Comparison of ENCODE assay signal across 15 mouse cellular contexts in the genomic region with DNA sequence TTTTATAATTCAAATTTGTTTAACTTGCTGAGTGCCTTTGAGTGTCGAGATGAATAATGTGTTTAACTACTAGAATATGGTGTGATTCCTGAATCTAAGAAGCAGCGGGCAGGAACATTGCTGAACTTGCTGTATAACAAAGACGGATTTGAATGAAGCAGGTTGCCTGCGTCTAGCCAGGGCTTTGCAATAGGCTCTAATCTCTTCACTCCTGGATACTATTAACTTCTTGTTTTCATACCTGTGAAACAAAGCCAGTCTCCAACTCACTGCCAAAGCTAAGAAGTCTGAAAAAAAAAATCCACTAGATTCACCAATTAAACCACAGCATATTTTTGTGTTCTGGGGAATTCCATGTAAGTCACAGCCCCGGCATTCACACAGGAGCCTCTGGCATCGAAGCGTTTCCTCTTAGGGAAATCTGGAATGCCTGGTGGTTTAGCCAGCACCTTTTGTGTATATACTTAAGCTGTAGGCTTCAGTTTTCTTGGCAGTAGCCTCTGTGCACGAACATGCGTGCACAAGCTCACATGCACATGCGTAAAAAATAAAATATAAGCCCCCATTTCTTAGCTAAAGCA.
DNase-seq lines count a peak whose midpoint lies in the region; ATAC-seq and TF ChIP-seq lines count a peak whose summit lies in the region.
"Had no signal": no experiment of that assay in that cellular context is flagged by ENCODE, and none has a peak within 500 bp of the region (broad histone marks: within the 10 kb centered on the region; RNA-seq: fewer than 3 reads in every experiment).

No protein-coding gene starts in this region.

- no peaks in the 10 kb centered on the region for H3K27me3 ChIP-seq in lung, embryonic 14.5 days (ENCODE audit: insufficient read depth, low read length)
- no peaks in the 10 kb centered on the region for H3K27me3 ChIP-seq in embryonic facial prominence, embryonic 15.5 days
- H3K27me3 ChIP-seq in forebrain, embryonic 16.5 days (replicated peaks; ENCODE audit: control insufficient read depth, insufficient read depth, low read length), result no peaks in the 10 kb centered on the region
- H3K27me3 ChIP-seq in midbrain, embryonic 14.5 days (ENCODE audit: control insufficient read depth, insufficient read depth, low read length), result no peaks in the 10 kb centered on the region
- H3K27me3 ChIP-seq in liver, embryonic 11.5 days (replicated peaks; ENCODE audit: control insufficient read depth, insufficient read depth, low read length), result no peaks in the 10 kb centered on the region
- H3K27me3 ChIP-seq: liver, embryonic 15.5 days had no signal

- no peaks in the 10 kb centered on the region; the same call in 1 of the 2 replicates for H3K36me3 ChIP-seq in lung, embryonic 14.5 days (ENCODE audit: insufficient read depth)
- H3K36me3 ChIP-seq in embryonic facial prominence, embryonic 15.5 days, result 0 out of 2 replicates have a peak, but pooled peaks cover under 1% of the 10 kb centered on the region
- H3K36me3 ChIP-seq in forebrain, embryonic 16.5 days (ENCODE audit: control insufficient read depth, insufficient read depth), result 0 out of 2 replicates have a peak, but pooled peaks cover 2% of the 10 kb centered on the region
- peaks cover 4% of the 10 kb centered on the region; the same call in 1 of the 2 replicates for H3K36me3 ChIP-seq in midbrain, embryonic 14.5 days (ENCODE audit: control insufficient read depth, insufficient read depth, low read length)
- 0 out of 2 replicates have a peak, but pooled peaks cover 2% of the 10 kb centered on the region for H3K36me3 ChIP-seq in liver, embryonic 11.5 days (ENCODE audit: control insufficient read depth, insufficient read depth, low read length)
- H3K36me3 ChIP-seq: G1E; heart, embryonic 10.5 days; liver, embryonic 15.5 days had no signal

- H3K4me2 ChIP-seq in lung, embryonic 14.5 days, result no peak overlapping the region
- H3K4me2 ChIP-seq in embryonic facial prominence, embryonic 15.5 days (replicated peaks), result no peak overlapping the region
- H3K4me2 ChIP-seq in forebrain, embryonic 16.5 days (ENCODE audit: low read length), result no peak overlapping the region
- H3K4me2 ChIP-seq in midbrain, embryonic 14.5 days (ENCODE audit: low read length), result no peak overlapping the region
- no peak overlapping the region for H3K4me2 ChIP-seq in liver, embryonic 11.5 days
- H3K4me2 ChIP-seq: liver, embryonic 15.5 days had no signal

- 61% methylated on average over 10 of the region's 10 CpGs for whole genome bisulfite sequencing in lung, embryonic 14.5 days
- 41% methylated on average over 10 of the region's 10 CpGs for WGBS in embryonic facial prominence, embryonic 15.5 days
- WGBS in forebrain, embryonic 16.5 days, result 19% methylated on average over 10 of the region's 10 CpGs
- WGBS in midbrain, embryonic 14.5 days, result 42% methylated on average over 10 of the region's 10 CpGs
- 81% methylated on average over 10 of the region's 10 CpGs for WGBS in liver, embryonic 11.5 days

- H3K4me3 ChIP-seq in lung, embryonic 14.5 days (ENCODE audit: low read depth, low read length), result no peak overlapping the region
- H3K4me3 ChIP-seq in embryonic facial prominence, embryonic 15.5 days (replicated peaks), result no peak overlapping the region
- H3K4me3 ChIP-seq in forebrain, embryonic 16.5 days (replicated peaks; ENCODE audit: low read length), result no peak overlapping the region
- no peak overlapping the region for H3K4me3 ChIP-seq in midbrain, embryonic 14.5 days (replicated peaks; ENCODE audit: low read depth, low read length)
- H3K4me3 ChIP-seq in liver, embryonic 11.5 days (ENCODE audit: low read depth, low read length), result no peak overlapping the region
- H3K4me3 ChIP-seq: heart, embryonic 10.5 days; layer of hippocampus, adult 2 months; liver, embryonic 15.5 days had no signal

- H3K9me3 ChIP-seq in lung, embryonic 14.5 days (ENCODE audit: low read depth, low read length), result no peaks in the 10 kb centered on the region
- no peaks in the 10 kb centered on the region for H3K9me3 ChIP-seq in embryonic facial prominence, embryonic 15.5 days (replicated peaks)
- no peaks in the 10 kb centered on the region for H3K9me3 ChIP-seq in forebrain, embryonic 16.5 days (ENCODE audit: control insufficient read depth, low read length)
- H3K9me3 ChIP-seq in midbrain, embryonic 14.5 days (ENCODE audit: control insufficient read depth, low read length), result no peaks in the 10 kb centered on the region
- H3K9me3 ChIP-seq in liver, embryonic 11.5 days (ENCODE audit: control insufficient read depth, low read length), result no peaks in the 10 kb centered on the region
- H3K9me3 ChIP-seq: heart, embryonic 10.5 days; liver, embryonic 15.5 days had no signal

- no peaks in the 10 kb centered on the region for H3K4me1 ChIP-seq in lung, embryonic 14.5 days (ENCODE audit: insufficient read depth)
- H3K4me1 ChIP-seq in embryonic facial prominence, embryonic 15.5 days, result peaks cover 13% of the 10 kb centered on the region; the same call in 1 of the 2 replicates
- peaks cover 16% of the 10 kb centered on the region for H3K4me1 ChIP-seq in forebrain, embryonic 16.5 days (replicated peaks; ENCODE audit: control insufficient read depth, insufficient read depth, low read length)
- H3K4me1 ChIP-seq in midbrain, embryonic 14.5 days (ENCODE audit: control insufficient read depth, insufficient read depth, low read length), result peaks cover 5% of the 10 kb centered on the region; the same call in 1 of the 2 replicates
- H3K4me1 ChIP-seq in liver, embryonic 11.5 days (replicated peaks; ENCODE audit: control insufficient read depth, insufficient read depth, low read length), result no peaks in the 10 kb centered on the region; the same call in 1 of the 2 replicates
- H3K4me1 ChIP-seq: liver, embryonic 15.5 days had no signal

- TF ChIP-seq CTCF in lung, embryonic 14.5 days (IDR thresholded peaks at IDR 0.05; ENCODE audit: low read depth), result no peak

- peak; percentile 20 for DNase-seq in lung, embryonic 14.5 days
- DNase-seq in lung, postnatal 4 days, result no peak
- peak; percentile 54 for DNase-seq in midbrain, embryonic 14.5 days
- no peak for DNase-seq in adipocyte (ENCODE audit: low spot score)
- DNase-seq in liver, embryonic 11.5 days (ENCODE audit: low spot score), result no peak
- no peak for DNase-seq in cerebellum, adult 9-10 months
- DNase-seq: gastrocnemius, postnatal 36 days; thymus, adult 18-20 months had no signal

- H3K9ac ChIP-seq in lung, embryonic 14.5 days, result no peak overlapping the region
- H3K9ac ChIP-seq in embryonic facial prominence, embryonic 15.5 days, result no peak overlapping the region
- H3K9ac ChIP-seq in forebrain, embryonic 16.5 days (replicated peaks; ENCODE audit: low read depth, low read length), result 0 out of 2 replicates have a peak overlapping the region, but pooled peaks have one; percentile 13
- H3K9ac ChIP-seq in midbrain, embryonic 14.5 days (replicated peaks; ENCODE audit: low read length), result peak overlapping the region; percentile 27; the same call in 1 of the 2 replicates
- no peak overlapping the region for H3K9ac ChIP-seq in liver, embryonic 11.5 days (ENCODE audit: low read depth, low read length)
- H3K9ac ChIP-seq: liver, embryonic 15.5 days had no signal

- ATAC-seq in lung, embryonic 14.5 days (ENCODE audit: insufficient read depth), result no peak
- no peak for ATAC-seq in embryonic facial prominence, embryonic 15.5 days (ENCODE audit: insufficient number of reproducible peaks, low FRiP score, low TSS enrichment, low read depth)
- no peak for ATAC-seq in forebrain, embryonic 16.5 days
- no peak for ATAC-seq in midbrain, embryonic 14.5 days (ENCODE audit: low FRiP score, low TSS enrichment)
- no peak for ATAC-seq in liver, embryonic 11.5 days (replicated peaks; ENCODE audit: low FRiP score)
- ATAC-seq: inflammation-experienced regulatory T-cells, adult 6 months had no signal

- H3K27ac ChIP-seq in lung, embryonic 14.5 days (ENCODE audit: low read depth), result no peak overlapping the region
- H3K27ac ChIP-seq in embryonic facial prominence, embryonic 15.5 days (replicated peaks), result peak overlapping the region; percentile 55
- peak overlapping the region; percentile 62 for H3K27ac ChIP-seq in forebrain, embryonic 16.5 days (ENCODE audit: low read length)
- H3K27ac ChIP-seq in midbrain, embryonic 14.5 days (replicated peaks; ENCODE audit: low read depth, low read length), result peak overlapping the region; percentile 57
- no peak overlapping the region for H3K27ac ChIP-seq in liver, embryonic 11.5 days (ENCODE audit: low read depth, low read length)
- H3K27ac ChIP-seq: heart, embryonic 10.5 days; layer of hippocampus, adult 2 months; liver, embryonic 15.5 days had no signal

Comparison
In these comparisons a context has a peak if more than half of its experiments do, and no peak if none do; other contexts are left out.
1. DNase-seq: peak in lung, embryonic 14.5 days (single experiment) and midbrain, embryonic 14.5 days (single experiment); none in lung, postnatal 4 days (0 of 2), adipocyte (single experiment), liver, embryonic 11.5 days (single experiment) and cerebellum, adult 9-10 months (single experiment).
2. H3K27ac ChIP-seq: peak in embryonic facial prominence, embryonic 15.5 days (single experiment), forebrain, embryonic 16.5 days (single experiment) and midbrain, embryonic 14.5 days (single experiment); none in lung, embryonic 14.5 days (single experiment) and liver, embryonic 11.5 days (single experiment).
3. H3K9ac ChIP-seq: peak in forebrain, embryonic 16.5 days (single experiment) and midbrain, embryonic 14.5 days (single experiment); none in lung, embryonic 14.5 days (single experiment), embryonic facial prominence, embryonic 15.5 days (single experiment) and liver, embryonic 11.5 days (single experiment).